Mouse (Mus musculus): ENCODE results near the gene Cry2.

DNA sequence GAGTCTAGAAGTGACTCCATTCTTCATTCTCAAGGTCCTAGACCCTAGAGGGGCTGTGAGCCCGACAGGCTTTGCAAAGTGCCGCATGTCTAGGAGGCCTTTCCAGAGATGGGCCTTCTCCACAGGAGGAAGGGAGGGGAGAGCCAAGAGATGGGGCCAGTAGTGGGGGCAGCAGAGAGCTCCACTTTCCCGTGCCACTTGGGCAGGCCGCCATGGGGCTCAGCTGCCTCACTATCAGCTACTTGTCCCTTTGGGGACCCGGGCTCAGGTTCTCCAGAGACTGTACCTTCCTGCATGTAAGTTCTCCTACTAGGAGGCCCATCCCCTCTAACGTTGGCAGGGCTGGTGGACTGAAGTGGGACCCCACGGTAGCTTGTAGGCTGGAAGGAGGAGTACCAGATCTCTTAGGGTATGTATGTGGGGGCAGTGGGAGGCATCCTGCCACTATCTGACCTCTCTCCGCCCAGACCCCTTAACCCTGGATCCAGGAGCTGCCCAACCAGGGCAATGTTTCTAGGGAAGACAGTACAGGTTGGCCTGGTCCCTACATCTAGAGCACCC lies 23.2 kb upstream of the Cry2 start:
- TF ChIP-seq EP300 (IDR thresholded peaks at IDR 0.05; ENCODE audit: low read depth), result no peak
- peak; percentile 13; the same call in 1 of the 2 replicates for TF ChIP-seq CTCF (IDR thresholded peaks at IDR 0.05; ENCODE audit: low read depth)

Data from liver, embryonic 14.5 days (tissue).